Mouse (Mus musculus) kidney, adult 9 months (tissue): ENCODE measurements around the gene Rfxank.

Experiments
- DNase-seq: peaks from one replicate; pipeline ENCODE4 v3.0.0; 2022

Rfxank gene

GRCm38 (mm10) chr8:70104506-70104905, 34.4 kb downstream of the Rfxank start:
- DNase-seq = peak; percentile 36

DNA sequence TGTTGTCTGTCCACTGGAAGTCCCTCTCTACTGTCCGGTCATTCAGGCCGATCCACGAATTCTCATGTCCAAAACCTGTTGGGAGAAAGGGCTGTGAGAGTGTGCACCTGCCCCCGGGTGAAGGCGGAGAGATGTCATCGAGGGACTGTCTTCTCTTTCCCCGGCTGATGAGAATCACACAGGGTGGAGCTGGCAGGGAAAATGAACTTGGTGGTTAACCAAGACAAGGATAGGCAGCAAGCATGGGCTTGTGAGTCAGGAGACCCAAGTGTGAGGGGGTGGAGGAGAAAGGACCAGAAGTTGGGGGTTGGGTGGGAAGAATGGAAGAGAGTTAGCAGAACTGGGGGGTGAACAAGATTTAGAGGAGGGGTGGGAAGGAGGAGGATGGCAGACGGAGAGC, 38.7 kb downstream of the Rfxank start:
- no peak for DNase-seq

DNA sequence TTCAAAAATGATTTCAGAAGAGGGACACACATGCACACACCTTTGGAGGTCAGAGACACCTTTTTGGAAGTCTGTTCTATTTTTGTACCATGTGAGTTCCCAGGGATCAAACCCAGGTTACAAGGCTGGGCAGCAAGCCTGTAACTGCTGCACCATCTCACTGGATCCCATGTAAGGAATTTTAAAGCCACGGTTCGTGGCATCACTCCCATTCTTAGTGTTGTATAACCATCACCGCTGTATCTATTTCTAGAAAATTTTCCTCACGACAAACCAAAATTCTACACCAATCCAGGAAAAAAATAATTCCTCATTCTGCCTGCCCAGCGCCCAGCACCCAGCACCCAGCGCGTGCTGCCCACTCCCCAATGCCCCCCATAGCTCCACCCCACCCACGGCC, 39.7 kb downstream of the Rfxank start:
- DNase-seq = no peak

GRCm38 (mm10) chr8:70092786-70093185, 46.2 kb downstream of the Rfxank start:
- DNase-seq = no peak

- no peak for DNase-seq
Measured at GRCm38 (mm10) chr8:70089296-70089960, 49.5 kb downstream of the Rfxank start.

DNA sequence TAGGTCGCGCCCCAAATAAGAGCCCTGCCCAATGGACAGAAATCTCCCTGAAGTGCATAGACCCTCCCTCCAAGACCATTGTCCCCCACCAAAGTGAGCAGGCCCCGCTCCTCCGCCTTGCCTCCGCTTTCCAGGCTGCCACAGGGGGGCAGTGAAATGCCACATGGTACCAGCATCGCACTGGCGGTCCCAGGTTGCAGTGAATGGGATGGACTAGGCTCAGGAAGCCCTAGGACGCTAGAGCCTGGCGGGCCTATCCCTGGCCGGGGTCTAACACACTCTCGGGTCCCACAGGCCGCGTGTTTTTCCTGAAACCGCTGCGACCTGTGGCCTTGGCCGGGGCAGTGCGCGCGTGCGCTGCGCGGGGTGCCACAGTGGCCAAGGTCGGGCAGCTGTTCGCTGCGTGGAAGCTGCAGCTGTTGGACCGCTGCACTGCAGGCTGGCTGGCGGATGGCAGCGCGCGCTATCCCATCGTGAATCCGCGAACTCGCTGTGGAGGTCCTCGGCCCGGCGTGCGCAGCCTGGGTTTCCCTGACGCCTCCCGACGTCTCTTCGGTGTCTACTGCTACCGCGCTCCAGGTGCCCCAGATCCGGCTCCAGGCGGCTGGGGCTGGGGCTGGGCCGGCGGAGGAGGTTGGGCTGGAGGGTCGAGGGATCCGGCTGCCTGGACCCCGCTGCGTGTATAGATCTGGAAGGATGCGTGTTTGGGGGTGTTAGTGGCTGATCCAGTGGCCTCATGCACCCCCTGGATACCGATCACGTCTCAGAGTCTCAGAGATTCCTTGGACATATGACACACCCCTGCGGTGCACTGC, 50.9 kb downstream of the Rfxank start:
- peak; percentile 23 for DNase-seq

DNA sequence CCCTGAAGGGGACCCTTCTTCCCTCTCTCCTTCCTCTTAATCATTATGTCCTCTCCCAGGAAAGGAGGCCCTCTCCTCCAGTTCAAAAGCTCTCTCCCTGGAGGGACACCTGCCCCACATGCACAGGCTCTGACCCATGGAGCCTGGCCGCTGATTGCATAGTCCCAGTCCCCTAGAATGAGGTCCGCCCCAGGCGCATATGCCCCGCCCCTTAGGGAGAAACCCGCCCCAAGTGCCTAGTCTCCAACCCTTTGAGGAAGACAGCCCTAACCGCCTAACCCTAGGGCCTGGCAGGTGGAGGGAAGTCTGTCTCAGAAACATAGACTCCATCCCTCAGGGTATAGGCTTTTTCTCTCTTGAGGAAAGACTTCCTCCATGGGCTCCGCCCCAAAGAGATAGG, 51.7 kb downstream of the Rfxank start:
- no peak for DNase-seq

GRCm38 (mm10) chr8:70086151-70086550, 52.8 kb downstream of the Rfxank start:
- no peak for DNase-seq

DNA sequence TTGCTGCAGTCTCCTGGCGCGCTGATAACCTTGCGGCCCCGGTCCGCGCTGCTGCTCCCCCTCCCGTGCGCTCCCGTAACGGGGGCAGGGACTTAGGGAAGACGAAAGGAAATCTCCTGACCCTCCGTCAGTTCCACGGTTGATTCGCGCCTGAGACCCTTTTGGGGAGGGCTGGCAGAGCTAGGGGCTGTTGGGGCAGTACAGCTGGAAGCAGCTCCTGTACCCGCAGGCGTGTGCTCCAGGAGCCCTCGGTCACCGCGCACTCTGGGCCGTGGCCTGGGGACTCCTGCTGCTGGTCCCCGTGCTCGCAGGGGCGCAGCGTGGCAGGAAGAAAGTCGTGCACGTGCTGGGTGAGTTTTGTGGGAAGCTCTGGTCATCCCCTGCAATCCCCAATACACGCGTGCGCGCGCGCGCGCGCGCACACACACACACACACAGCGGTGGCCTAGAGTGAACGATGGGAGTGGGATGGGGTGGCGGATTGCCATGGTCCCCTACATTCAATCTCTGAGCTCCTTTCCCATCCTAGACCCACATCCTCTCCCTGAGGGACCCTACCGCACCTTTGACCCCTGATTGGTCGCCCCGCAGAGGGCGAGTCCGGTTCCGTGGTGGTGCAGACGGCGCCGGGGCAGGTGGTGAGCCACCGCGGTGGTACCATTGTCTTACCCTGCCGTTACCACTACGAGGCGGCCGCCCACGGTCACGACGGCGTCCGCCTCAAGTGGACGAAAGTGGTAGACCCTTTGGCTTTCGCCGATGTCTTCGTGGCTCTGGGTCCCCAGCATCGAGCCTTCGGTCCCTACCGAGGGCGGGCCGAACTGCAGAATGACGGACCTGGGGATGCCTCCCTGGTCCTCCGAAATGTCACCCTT, 54.5 kb downstream of the Rfxank start:
- DNase-seq = no peak

- DNase-seq = peak; percentile 40
Measured at GRCm38 (mm10) chr8:70083285-70083684, 55.7 kb downstream of the Rfxank start, which contains the start of gene Hapln4. Gene Hapln4 (plus strand): TSS chr8:70083457.

DNA sequence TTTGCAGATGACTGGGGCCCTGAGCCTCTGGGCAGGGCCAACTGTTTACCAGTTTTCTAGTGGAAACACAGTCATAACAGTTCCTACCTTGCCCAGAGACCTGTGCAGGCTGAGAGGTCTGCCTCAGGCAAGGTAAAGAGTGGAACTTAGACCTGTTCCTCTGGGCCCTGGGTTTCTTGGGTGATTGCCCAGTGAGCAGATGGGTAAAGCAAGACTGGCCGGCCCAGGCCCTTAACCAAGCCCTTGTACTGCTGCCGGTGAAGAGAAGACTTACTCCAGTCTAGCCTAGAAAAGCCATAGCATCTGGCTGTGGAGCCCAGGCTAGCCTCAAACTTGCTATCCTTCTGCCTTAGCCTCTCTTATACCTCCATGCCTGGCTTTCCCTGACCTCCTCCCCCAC, 57.0 kb downstream of the Rfxank start:
- DNase-seq = no peak
